Mouse (Mus musculus) ovary, adult 18-20 months (tissue): Measurements from ENCODE around the gene Dennd2c.
A peak's percentile ranks its signal among the peaks of the same experiment; 100 is the strongest.
"Not testable (repeated sequence)": the region's sequence is repeated elsewhere in the genome, so short reads cannot be mapped to it uniquely, and the experiment has no call there.

Experiments
- DNase-seq: peaks from one replicate; pipeline ENCODE4 v3.0.0; 2022; ENCODE audit warnings: low spot score, mixed read lengths

Dennd2c gene

DNA sequence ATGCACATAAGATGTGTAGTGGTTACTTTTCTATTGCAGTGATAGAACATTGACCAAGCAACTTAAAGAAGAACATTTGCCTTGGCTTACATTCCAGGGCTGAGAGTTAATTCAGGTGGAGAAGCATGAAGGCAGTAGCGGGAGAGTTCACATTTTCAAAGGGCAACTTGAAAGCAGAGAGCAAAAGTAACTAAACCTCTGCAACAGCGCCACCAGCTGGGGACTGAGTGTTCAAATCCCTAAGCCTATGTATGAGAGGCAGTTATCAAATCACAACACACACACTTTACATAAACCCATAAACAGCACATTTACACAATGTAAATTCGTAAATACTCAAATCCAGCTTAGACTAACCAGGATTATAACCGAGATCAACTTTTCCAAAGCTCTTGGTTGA is 67.4 kb downstream of the Dennd2c start:
- peak; percentile 34 for DNase-seq

DNA sequence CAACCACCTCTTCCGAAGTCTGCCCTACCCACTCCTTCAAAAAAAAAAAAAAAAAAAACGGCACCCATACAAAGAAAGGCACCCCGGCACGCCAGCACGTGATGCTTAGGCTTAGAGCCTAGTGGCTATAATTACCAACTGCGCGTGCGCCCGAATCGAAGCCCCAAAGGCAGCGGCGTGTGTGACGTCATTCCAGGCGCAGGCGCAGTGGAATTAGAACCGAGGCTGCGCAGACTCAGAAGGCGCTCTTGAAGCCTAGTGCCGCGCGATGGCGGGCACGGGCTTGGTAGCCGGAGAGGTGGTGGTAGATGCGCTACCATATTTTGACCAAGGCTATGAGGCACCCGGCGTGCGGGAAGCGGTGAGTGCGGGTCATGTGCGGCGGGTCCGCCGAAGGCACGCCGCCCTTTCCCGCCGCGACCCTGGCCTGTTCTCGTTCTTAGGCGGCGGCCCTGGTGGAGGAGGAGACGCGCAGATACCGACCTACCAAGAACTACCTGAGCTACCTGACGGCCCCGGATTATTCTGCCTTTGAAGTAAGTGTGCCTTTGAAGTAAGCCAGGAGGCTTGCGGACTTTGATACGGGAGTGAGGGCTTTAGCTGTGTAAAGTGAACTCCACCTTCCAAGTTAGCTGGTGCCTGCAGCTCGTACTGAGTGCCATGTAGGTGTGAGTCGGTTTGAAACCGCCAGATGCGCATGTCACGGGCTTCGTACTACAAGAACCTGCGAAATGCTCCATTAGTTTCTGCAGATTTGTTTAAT is 69.3 kb downstream of the Dennd2c start, which contains the start of gene Bcas2:
Gene Bcas2, plus strand, starts transcription at position 151 of the 763 bp plus-strand sequence.
- DNase-seq, result peak; percentile 95

DNA sequence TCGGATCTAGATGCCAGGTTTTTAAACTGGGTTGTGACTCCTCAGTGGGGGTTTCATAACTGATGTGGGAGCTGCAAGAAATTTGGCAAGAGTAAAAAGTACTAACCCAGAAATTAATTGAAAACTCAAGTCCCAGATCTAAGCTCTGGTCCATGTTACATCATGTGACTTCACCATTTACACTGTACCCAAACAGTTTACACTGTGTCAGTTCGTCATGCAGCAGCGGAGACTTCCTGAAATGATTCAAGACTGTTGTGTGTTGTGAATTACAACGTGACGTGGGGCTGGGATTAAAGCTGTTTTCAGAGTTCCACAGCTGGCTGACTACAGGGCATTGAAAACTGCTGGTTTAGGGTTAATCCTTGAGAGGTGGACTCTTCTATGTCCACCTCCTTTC is 70.2 kb downstream of the Dennd2c start:
- no peak for DNase-seq

DNA sequence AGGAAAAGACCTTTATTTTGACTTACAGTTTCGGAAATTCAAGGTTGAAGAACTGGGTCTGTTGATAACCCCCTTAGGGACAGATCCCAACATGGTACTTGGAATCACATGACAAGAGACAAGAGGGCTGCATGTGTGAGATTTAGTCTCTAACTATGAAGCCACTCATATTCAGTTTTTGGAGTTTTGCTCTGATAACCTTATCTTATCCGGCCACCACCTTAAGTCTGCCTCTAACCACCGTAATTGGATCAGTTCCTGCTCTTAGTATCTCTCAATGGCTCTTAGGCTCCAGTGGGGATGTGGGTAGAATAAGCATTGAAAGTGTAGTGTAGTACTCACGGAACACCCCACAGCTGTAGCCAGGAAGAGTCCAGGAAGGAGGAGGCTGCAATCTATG is 74.3 kb downstream of the Dennd2c start:
- DNase-seq, result no peak

DNA sequence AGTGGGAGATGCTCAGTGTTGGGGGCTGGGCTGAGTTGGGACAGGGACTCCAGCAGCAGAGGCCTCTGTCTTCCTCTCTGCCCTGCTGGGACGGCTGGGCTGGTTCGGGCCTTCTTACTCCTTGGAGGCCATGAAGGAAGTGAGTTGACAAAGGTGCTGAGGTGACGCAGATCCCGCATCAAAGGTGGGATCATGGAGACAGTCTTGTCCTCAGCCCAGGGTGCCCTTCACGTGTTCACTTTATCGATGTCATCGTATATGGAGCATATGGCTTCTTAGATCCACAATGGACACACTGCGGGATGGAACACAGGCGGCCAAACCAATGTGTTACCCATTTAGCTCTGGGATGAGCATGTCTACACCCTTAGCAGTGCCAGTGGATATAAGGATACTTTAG is 77.1 kb downstream of the Dennd2c start:
- no peak for DNase-seq

DNA sequence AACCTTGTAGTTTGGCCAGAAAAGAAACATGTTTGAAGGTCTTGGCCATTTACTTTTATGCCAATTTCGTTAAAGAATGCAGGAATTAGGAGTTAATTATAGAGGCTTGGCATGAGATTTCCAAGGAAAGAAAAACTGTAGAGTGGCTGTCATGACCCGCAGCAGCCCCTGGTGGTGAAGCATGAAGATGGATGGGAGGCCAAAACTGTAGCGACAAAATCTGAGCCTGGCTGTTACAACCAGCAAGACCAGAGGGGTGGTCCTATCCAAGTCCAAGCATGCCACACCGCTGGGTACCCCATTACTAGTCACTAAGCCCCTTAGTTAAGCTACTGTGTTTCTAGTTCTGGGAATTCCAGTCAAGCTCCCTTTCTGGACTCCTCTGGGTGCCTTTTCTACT is 78.8 kb downstream of the Dennd2c start:
- no peak for DNase-seq

DNA sequence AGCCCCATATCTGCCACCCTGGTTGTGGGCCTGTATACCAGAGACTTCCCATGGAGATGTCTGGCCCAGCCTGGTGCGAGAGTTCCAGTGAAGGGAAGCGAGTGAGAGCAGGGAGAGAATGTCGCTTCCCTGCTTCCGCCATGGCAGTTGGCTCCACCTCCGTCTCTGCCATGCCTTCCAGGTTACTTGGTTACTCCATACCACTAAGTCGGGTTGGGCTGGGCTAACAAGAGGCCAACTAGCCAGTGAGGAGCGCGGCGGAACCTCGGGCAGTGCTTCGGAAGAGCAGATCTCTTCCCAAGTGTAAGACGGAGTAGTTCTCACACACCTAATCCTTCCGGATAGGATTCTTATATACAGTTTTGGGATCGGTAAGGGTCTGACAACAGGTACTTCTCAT is 80.4 kb downstream of the Dennd2c start:
- no peak for DNase-seq

DNA sequence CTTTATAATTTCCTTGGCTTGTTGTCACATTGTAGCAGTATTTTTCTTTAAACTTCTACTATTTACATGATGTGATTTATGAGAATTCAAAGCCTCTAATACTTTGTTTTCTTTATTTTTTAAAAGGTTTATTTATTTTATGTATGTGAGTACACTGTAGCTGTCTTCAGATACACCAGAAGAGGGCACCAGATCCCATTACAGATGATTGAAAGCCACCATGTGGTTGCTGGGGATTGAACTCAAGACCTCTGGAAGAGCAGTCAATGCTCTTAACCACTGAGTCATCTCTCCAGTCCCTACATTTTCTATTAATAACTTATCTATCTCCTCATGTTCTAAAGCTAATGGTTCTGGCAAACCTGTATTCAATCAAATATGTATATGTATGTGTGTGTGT is 82.1 kb downstream of the Dennd2c start:
- not testable (repeated sequence) for DNase-seq

DNA sequence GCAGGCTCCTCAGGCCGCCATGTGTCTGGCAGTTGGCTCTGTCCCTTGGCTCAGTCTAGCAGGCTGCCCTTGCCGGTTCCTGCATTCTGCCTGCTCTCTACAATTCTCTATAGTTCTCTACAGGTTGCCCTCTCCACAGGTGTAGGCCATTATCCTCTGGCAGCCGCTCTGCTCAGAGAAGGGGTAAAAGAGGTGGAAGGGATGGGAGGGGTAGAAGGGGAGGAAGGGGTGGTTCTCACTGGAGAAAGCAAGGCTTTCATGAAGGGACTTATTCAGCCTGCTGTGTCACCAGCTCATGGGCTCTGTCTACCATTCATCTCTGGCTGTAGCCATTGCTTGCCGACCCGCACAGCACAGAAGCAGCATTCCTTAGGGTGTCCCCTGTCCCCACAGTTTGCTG is 86.0 kb downstream of the Dennd2c start:
- DNase-seq, result no peak

DNA sequence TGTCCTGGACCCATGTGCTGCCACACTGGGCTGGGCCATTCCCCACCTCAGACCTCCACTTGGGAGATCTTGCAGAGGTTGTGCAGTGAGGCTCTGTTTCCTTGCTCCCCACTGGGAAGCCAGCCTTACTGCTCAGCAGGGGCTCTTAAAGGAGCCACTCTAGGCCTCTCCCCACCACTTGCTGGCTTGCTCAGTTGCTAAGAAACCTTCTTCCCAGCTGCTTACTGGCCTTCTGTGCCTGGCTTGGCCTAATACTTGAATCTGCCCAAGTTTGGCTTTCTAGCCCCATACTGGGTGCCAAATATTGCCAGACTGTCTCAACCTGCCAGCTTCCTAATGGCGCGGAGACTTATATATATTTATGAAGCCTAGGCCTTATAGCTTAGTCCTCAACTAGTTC is 86.5 kb downstream of the Dennd2c start:
- DNase-seq, result no peak

DNA sequence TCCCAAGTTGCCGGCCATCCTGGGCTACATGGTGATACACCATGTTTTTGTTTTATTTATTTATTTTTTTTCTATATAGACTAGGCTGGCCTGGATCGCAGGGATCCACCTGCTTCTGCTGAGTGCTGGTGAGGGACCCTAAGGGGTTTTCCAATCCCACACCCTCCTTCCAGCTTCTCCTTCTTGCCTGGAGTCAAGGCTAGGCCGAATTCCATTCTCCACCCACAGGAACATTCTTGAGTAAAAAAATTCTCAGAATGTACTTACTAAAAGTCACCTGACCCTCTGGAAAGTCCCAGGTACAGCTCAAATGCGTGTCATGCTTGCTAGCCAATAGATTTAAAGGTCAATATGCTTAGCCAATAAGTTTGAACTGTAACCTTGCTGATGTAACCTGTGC is 89.8 kb downstream of the Dennd2c start:
- no peak for DNase-seq

DNA sequence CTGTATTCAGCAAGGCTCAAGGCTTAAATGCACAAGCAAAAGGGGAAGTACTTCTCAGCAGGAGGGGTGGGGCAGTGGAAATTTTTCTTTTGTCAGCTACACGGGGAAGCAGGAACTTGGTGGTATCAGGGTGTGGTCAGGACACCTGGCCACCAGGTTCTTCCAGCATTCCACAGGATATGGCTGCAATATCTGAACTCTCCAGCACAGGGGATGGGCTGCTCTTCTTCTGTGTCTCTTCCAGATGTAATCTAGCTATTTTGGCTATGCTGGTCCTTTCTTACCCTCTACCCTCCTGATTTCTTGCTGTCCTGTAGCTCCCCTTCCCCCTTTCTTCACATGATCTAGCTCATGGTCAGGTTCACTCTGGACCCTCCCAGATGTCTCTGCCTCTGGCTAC is 90.8 kb downstream of the Dennd2c start:
- no peak for DNase-seq

DNA sequence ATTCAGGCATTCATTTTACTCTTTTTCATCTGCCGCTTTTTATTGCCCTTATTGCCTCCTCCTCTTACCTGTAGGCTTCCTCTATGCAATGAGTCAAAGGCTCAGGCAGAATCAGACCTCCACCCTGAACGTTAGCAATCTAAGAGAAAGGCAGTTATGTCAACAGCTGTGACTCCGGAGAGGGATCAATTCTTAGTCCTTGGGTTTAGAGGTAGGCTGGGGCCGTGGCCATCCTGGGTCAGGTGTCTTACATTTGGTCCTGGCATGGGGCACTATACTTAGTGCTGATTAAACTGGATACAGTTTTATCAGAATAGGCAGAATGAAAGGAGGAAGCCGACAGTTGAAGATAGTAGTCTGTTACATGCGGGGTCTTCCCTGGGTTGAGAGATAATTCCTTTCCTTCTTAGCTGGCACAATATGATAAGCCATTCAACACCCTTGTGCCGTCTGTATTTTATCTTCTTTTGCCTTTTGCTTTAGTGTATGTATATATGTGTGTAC is 94.0 kb downstream of the Dennd2c start:
- no peak for DNase-seq

DNA sequence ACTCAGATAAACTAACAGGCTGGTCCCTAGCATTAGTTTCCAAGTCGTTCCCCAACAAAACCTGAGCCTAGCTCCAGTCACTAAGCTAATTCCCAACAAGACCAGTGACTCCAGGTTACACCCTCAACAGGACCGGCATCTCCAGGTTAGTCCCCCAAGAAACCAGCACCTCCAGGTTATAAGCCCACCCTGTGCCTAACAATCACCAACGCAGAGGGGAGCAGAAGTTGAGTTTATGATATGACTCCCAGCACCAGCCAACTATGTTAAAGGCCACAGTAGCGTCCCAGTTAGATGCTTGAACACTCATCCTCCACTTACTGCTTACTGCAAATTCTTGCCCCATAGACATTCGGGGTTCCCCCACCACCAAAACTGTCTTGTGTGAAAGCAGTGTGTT is 97.0 kb downstream of the Dennd2c start:
- no peak for DNase-seq

DNA sequence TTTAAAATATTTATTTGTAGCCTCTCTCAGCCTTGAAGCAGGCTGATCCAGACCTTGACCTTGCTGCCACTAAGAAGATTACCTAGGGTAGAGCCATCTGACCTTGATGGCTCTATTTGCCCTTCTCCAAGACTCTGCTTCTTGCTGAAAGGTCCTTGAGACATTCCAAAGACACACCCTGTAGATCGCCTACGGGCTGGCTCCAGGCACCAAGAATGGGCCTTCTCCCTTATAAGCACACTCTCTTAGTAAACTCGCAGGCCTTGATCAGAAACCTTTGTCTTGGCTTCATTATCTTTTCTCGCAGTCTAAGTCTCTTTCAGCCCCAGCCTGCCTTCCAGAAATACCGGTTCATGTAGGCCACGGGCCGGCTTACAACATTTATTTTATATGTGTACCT is 98.7 kb downstream of the Dennd2c start:
- not testable (repeated sequence) for DNase-seq

DNA sequence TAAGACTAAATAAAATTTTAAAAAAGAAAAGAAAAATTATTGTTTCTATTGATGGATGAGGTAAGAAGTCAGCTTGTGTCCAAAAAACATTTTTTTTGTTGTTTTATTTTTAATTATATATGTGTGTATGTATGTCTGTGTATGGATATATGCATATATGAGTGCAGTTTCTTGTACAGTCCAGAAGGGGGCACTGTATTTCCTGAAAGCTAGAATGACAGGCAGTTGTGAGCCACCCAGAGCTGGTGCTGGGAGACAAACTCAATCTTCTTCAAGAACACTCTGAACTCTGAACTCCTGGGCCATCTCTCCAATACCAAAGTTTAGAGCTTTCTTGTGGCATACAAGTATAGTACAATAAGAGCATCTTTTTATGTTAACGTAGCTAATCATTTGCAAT is 101.2 kb downstream of the Dennd2c start:
- no peak for DNase-seq

DNA sequence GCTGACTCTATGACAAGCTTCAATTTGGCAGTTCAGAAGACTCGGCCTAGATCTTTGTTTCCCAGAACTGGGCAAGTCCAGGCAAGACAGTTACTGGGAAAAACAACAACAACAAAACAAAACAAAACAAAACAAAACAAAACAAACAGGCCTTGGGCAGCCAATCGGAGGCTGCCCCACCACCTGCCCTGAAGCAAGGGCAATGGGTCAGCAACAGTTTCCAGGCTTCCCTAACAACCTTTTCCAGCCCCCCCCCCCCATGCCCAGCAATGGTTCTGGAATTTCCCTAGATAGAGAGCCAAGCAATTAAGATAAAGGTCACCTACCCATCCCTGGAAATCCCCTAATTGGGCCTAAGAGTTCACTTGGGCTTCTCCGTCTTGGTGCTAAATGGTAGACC is 102.0 kb downstream of the Dennd2c start:
- DNase-seq, result no peak

DNA sequence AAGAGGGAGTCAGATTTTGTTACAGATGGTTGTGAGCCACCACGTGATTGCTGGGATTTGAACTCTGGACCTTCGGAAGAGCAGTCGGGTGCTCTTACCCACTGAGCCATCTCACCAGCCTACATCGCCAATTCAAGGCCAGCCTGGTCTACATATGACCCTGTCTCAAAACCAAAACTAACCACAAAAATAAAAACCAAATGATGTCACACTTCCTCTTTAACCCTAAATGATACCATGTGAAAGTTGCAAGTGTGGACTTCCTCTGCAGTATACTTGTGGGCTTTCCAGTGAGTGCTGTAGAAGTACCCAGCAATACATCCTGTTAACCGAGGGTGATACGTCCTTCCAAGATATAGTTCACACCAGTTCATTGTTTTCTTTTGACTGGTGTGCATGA is 104.0 kb downstream of the Dennd2c start:
- no peak for DNase-seq

DNA sequence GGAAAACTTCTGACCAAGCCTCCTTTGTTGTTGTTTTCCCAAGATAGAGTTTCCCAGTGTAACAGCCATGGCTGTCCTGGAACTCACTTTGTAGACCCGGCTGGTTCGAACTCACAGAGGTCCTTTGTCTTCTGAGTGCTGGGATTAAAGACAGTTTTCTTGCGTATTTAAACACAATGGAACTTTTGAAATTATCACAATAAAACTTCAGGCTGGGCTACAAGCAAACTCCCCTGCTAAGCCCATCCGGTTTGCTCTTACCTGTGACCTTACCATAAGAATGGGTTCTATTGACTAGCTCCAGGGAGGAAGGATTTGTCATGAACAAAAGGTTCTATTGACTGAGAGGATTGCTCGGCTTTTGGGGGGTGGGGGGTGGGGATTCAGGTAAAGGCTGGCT is 105.3 kb downstream of the Dennd2c start:
- DNase-seq, result no peak

DNA sequence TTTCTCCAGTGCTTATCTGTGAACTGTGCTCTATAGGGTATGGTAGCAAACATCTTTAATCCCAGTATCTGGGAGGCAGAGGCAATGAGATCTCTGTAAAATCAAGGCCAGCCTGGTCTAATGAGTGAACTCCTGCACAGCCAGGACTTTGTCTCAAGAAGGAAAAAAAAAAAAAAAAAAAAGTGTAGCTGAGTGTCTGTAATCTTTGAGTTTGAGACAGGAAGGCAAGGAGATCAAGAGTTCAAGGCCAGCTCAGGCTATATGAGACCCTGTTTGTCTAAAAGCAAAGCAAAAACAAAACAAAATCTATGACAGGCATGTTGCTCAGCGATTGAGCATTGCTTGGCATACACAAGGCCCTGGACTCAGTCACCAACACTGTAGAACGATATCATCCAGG is 105.8 kb downstream of the Dennd2c start:
- no peak for DNase-seq

DNA sequence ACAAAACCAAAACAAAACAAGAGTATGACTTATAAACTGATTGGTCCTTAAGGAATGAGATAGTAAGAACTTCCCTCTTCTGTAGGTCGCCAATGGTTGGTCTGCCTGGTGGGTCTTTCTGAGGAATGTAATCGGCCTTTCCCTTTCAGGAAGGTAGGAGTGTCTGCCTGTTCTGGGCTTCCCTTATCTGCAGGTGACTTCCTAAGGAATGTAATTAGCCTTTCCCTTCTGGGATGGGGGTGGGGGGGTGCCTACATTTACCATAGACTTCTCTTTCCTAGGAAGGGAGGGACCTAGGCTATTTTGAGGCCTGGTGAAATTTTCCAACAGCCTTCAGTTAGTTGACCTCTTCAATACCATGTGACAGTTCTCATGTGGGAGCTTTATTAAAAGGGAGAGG is 108.7 kb downstream of the Dennd2c start:
- no peak for DNase-seq

DNA sequence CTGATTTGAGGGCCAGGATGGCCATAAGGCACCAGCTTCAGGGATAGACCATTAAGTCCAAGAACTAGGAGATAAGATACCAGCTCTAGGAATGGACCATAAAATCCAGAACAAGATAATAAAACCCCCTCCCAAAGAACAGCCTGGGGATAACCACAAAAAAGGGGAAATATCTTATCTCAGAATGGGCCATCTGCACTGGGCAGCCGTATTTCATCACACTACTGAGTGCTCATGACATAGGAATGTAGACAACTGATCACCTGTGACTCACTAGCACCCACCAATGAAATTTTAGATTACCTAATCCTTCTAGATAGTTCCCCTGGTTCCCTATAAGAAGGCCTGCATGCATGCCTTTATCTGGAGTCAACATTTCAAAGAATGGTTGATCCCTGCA is 109.7 kb downstream of the Dennd2c start:
- no peak for DNase-seq

DNA sequence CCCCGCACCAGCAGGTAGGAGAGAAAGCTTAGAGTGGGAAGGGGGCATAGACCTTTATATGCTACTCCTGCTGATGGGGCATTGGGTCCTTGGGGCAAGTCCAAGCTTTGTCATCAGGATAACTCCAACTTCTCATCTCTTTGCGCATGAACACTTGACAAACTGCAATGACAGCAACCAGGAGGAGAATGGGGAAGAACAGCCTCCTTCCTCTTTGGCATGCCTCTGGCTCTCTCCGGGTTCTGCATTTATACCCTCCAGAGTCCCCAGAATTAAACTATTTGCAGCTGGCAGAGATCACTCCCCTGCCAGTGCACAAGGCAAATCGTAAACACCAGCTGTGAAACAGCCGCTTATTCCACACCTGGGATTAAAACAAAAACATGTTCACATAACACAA is 111.1 kb downstream of the Dennd2c start:
- no peak for DNase-seq

DNA sequence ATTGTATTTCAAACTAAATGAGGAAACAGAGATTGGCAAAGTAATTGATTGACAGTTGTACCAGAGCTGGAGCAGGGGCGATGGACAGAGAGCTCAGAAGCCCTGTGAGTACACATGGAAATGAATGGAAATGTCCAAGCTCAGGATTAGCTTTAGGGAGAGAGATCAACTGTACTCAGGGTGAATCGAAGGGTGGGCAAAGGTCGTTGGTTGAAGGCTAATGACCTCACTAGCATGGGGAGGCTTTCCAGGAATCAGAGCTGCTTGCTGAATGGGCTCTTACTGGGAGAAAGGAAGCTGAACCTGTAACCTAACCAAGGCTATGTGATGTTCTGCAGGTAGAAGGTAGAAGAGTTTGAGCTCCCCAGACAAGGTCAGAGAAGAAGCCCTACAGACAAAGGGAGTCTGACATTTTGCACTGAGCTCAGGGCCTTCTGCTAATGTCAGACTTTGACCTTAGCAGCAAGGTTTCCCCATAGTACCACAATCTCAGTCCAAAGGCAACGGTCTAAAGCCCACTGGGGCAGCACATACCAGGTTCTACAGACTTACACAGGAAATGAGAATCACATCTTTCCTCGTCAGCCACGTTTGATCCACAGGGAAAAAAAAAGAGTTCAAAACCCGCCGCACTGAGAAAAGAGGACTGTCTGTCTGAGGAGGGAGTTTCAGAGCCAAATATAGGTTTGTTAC is 112.3 kb downstream of the Dennd2c start:
- DNase-seq, result no peak
